Mouse (Mus musculus) bone marrow, adult 2 months (tissue): Measurements from ENCODE around the gene Pla2g16.

ENCODE experiments used
- CTCF ChIP-seq: fragments of 200-500 bp; IDR thresholded peaks from 2 replicates; pipeline ENCODE4 v1.5.1; 2011; ENCODE audit warnings: low read length, control low read depth; ENCODE audit not compliant: control insufficient read depth, insufficient read depth
- POLR2A ChIP-seq: fragments of 200-500 bp; IDR thresholded peaks from 2 replicates; pipeline ENCODE4 v1.6.1; 2011; ENCODE audit warnings: low read depth, mild to moderate bottlenecking, control low read depth, low read length, borderline replicate concordance; ENCODE audit not compliant: control insufficient read depth

DNA sequence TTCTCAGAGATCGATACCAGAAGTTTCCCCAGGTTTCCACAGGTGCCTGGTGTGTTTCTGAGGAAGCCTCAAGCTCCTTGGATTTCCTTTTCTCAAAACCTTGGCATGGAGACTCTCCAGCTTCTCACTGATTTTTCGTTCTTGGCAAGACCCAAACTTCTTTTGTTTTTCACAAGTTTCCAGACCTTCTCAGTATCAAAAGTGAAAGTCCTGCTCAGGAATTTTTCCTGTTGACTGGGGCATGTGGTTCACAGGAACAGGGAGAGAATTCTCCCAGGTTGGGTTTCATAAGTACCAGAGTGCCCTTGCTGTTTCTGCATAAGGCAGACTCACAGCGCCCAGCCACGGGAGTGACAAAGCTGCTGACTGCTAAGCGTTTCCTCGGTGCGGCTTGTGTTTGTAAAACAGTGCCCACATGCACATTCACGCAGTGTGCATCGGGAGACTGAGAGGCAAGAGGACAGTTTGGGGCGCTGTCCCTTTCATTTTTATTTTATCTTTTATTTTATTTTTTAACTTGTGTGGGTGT, 5.4 kb downstream of the Pla2g16 start:
- no peak for TF ChIP-seq CTCF
- no peak for TF ChIP-seq POLR2A
